ENCODE assay signal across 16 mouse cellular contexts in genomic region chr7:83633856-83634255, GRCm38 (mm10). TPM values are rescaled to one million over a fixed set of nuclear protein-coding genes. Genes with fewer than 3 reads are reported as not detected.
DNase-seq lines count a peak whose midpoint lies in the region; ATAC-seq and TF ChIP-seq lines count a peak whose summit lies in the region.
"Had no signal": no experiment of that assay in that cellular context is flagged by ENCODE, and none has a peak within 500 bp of the region (broad histone marks: within the 10 kb centered on the region; RNA-seq: fewer than 3 reads in every experiment).

No protein-coding gene starts in this region.

- no peak for TF ChIP-seq CTCF in CH12.LX (conservative IDR thresholded peaks at IDR 0.05 in 1 of 2, IDR thresholded peaks at IDR 0.05 in 1 of 2; ENCODE audit: low read depth in 2 of 2, low read length in 2 of 2)

- H3K4me1 ChIP-seq in heart, embryonic 16.5 days (ENCODE audit: control insufficient read depth, insufficient read depth, low read length): peaks cover 18% of the 10 kb centered on the region
- H3K4me1 ChIP-seq in CH12.LX (ENCODE audit: control insufficient read depth in 1 of 2, insufficient read depth in 2 of 2): peaks cover 20 to 72% of the 10 kb centered on the region in 2 experiments

- H3K4me2 ChIP-seq in heart, embryonic 16.5 days (ENCODE audit: low read depth, low read length): peak overlapping the region; percentile 82
- H3K4me2 ChIP-seq in CH12.LX (ENCODE audit: insufficient read depth, low read depth, poor library complexity, severe bottlenecking): peak overlapping the region; percentile 96

- H3K4me3 ChIP-seq in heart, embryonic 16.5 days (ENCODE audit: low read length): no peak overlapping the region
- peak overlapping the region; percentile 82 to 94 (median 85) for H3K4me3 ChIP-seq in CH12.LX (replicated peaks in 1 of 3; ENCODE audit: low read depth in 2 of 3, low read length in 2 of 3, poor library complexity in 1 of 3)
- H3K4me3 ChIP-seq: erythroblast, embryonic 14.5 days; hindbrain, embryonic 13.5 days had no signal

- H3K9ac ChIP-seq in heart, embryonic 16.5 days (ENCODE audit: low read length): no peak overlapping the region
- H3K9ac ChIP-seq in CH12.LX (ENCODE audit: insufficient read depth, low read depth): peak overlapping the region; percentile 77; the same call in 1 of the 2 replicates
- H3K9ac ChIP-seq: hindbrain, embryonic 13.5 days; lung, embryonic 15.5 days had no signal

- H3K27me3 ChIP-seq in heart, embryonic 16.5 days (ENCODE audit: control insufficient read depth, insufficient read depth, low read length): no peaks in the 10 kb centered on the region
- no peaks in the 10 kb centered on the region for H3K27me3 ChIP-seq in CH12.LX (replicated peaks)
- H3K27me3 ChIP-seq: hindbrain, embryonic 13.5 days; limb, embryonic 13.5 days; lung, embryonic 15.5 days had no signal

- TF ChIP-seq POLR2A in CH12.LX (IDR thresholded peaks at IDR 0.05; ENCODE audit: low read depth, low read length): no peak

- no peak overlapping the region for H3K27ac ChIP-seq in heart, embryonic 16.5 days (ENCODE audit: low read length)
- no peak overlapping the region for H3K27ac ChIP-seq in CH12.LX (ENCODE audit: insufficient read depth, low read depth)
- H3K27ac ChIP-seq: hindbrain, embryonic 13.5 days; limb, embryonic 13.5 days; lung, embryonic 15.5 days had no signal

- H3K79me2 ChIP-seq in CH12.LX (replicated peaks; ENCODE audit: control insufficient read depth, extremely low read depth, insufficient read depth, poor library complexity, severe bottlenecking): peaks cover 30% of the 10 kb centered on the region

- peaks cover 20% of the 10 kb centered on the region for H3K36me3 ChIP-seq in heart, embryonic 16.5 days (ENCODE audit: control insufficient read depth, insufficient read depth)
- peaks cover 37 to 50% of the 10 kb centered on the region in 2 experiments for H3K36me3 ChIP-seq in CH12.LX (replicated peaks in 1 of 2; ENCODE audit: control insufficient read depth in 1 of 2, insufficient read depth in 1 of 2, low read length in 1 of 2)
- H3K36me3 ChIP-seq: hindbrain, embryonic 13.5 days had no signal

- in situ Hi-C loops in CH12.LX (cut with MboI; ENCODE audit: low pct_ligation_motif_present, low pct_unique_long_range_greater_than_20kb, low sequenced_read_pairs): no loop called here

- no peaks in the 10 kb centered on the region for H3K9me3 ChIP-seq in heart, embryonic 16.5 days (replicated peaks; ENCODE audit: control insufficient read depth, low read length)
- no peaks in the 10 kb centered on the region for H3K9me3 ChIP-seq in CH12.LX (replicated peaks; ENCODE audit: low read length)
- H3K9me3 ChIP-seq: hindbrain, embryonic 13.5 days; limb, embryonic 13.5 days; lung, embryonic 15.5 days had no signal

- DNase-seq in cerebellum, adult 9-11 months: peak; percentile 64
- no peak for DNase-seq in cerebellum, adult 8-10 months
- no peak for DNase-seq in heart, postnatal 10 days
- DNase-seq in CH12.LX (ENCODE audit: extremely low read depth): no peak
- no peak for DNase-seq in right cerebral cortex, postnatal 14 days
- DNase-seq in left cerebral cortex, adult 8-10 months (ENCODE audit: low spot score in 2 of 2): no peak
- DNase-seq: adrenal gland, postnatal 10 days; kidney, postnatal 25 days; retina, postnatal 1 day had no signal

- TF ChIP-seq RAD21 in CH12.LX (IDR thresholded peaks at IDR 0.05; ENCODE audit: low read depth, low read length): no peak; the same call in 1 of the 2 replicates

- ATAC-seq in heart, embryonic 16.5 days (replicated peaks; ENCODE audit: extremely low read depth, insufficient read depth, low FRiP score): no peak
- peak; percentile 19 for ATAC-seq in granulocyte monocyte progenitor cell, adult 5-6 weeks (replicated peaks; ENCODE audit: poor library complexity, severe bottlenecking)
- ATAC-seq: forebrain, embryonic 14.5 days had no signal

- intact Hi-C loops in heart, postnatal 10 days (cut with DNase I): loop anchor here (2.0 kb wide), 1 partner anchor 17 kb away; no protein-coding TSS in a partner anchor

- peak; percentile 66; the same call in 1 of the 2 replicates for TF ChIP-seq EP300 in CH12.LX (IDR thresholded peaks at IDR 0.05; ENCODE audit: low read length)

- 83% methylated on average over 6 of the region's 6 CpGs for WGBS in heart, embryonic 16.5 days

- dilution Hi-C loops in CH12.LX (cut with MboI; ENCODE audit: extremely low pct_ligation_motif_present, extremely low pct_unique_long_range_greater_than_20kb, low sequenced_read_pairs): no loop called here

TF ChIP-seq in CH12.LX, 34 proteins besides CTCF, POLR2A, EP300 and RAD21:
- TF ChIP-seq SIN3A (IDR thresholded peaks at IDR 0.05; ENCODE audit: low read length) (peak; percentile 78), POLR2AphosphoS2 (IDR thresholded peaks at IDR 0.05; ENCODE audit: low read depth, low read length) (peak; percentile 58; the same call in 1 of the 2 replicates), USF2 (conservative IDR thresholded peaks at IDR 0.05; ENCODE audit: low read depth, low read length) (no peak), MAX (IDR thresholded peaks at IDR 0.05; ENCODE audit: low read length) (0 out of 2 replicates have a peak, but pooled peaks have one; percentile 34), MAZ (IDR thresholded peaks at IDR 0.05; ENCODE audit: low read depth, low read length) (no peak), MAFK (IDR thresholded peaks at IDR 0.05; ENCODE audit: insufficient replicate concordance, low read length) (no peak), TCF12 (IDR thresholded peaks at IDR 0.05; ENCODE audit: low read depth, low read length) (peak; percentile 78), ZC3H11A (IDR thresholded peaks at IDR 0.05; ENCODE audit: low read depth, low read length) (no peak), JUN (IDR thresholded peaks at IDR 0.05; ENCODE audit: insufficient read depth, low read depth, low read length) (peak; percentile 37; the same call in 1 of the 2 replicates), BHLHE40 (IDR thresholded peaks at IDR 0.05; ENCODE audit: low read depth, low read length) (no peak), KAT2A (IDR thresholded peaks at IDR 0.05; ENCODE audit: insufficient replicate concordance, low read length) (no peak), E2F4 (IDR thresholded peaks at IDR 0.05; ENCODE audit: insufficient replicate concordance, low read depth, low read length) (no peak), RCOR1 (conservative IDR thresholded peaks at IDR 0.05; ENCODE audit: low read depth, low read length) (no peak), IRF4 (IDR thresholded peaks at IDR 0.05; ENCODE audit: low read depth, low read length) (peak; percentile 59; the same call in 1 of the 2 replicates), MXI1 (IDR thresholded peaks at IDR 0.05; ENCODE audit: low read depth, low read length) (peak; percentile 53; the same call in 1 of the 2 replicates)

RNA-seq across cellular contexts. Expression of gene Stard5, which starts 2.1 kb away (rescaled TPM):
- 33.7 and 35.7 TPM in 2 replicates for polyA plus RNA-seq in heart, embryonic 16.5 days (2015; fragmentation: Nextera tagmentation; extraction: Ambion mirVana)
- total RNA-seq in heart, postnatal 10 days (2021): 10 to 100 TPM; 19.5 to 22.9 TPM
- 37.6 and 44.9 TPM in 2 replicates for total RNA-seq in CH12.LX (2012; rRNA removed)
- total RNA-seq in CH12.LX (2014; rRNA removed): 30.1 and 31.7 TPM in 2 replicates
- 33.1 and 39.2 TPM in 2 replicates for polyA plus RNA-seq in CH12.LX (2012; ENCODE audit: insufficient read length, low read depth)
- 9.7 and 17.4 TPM in 2 replicates for total RNA-seq in granulocyte monocyte progenitor cell, adult 5-6 weeks (2014; fragmentation: Nextera tagmentation)
- 8.5 and 10.7 TPM in 2 replicates for total RNA-seq in granulocyte monocyte progenitor cell, adult 5-6 weeks (2017)
- 10 to 100 TPM in 3 of 4 experiments, 1 to 10 TPM in 1; 9.2 to 12.9 (median 10.7) TPM for total RNA-seq in left cerebral cortex, adult 8-10 months (2022)

RNA-seq across cellular contexts. Expression of gene Tmc3, which starts 49.1 kb away (rescaled TPM):
- polyA plus RNA-seq in heart, embryonic 16.5 days (2015; fragmentation: Nextera tagmentation; extraction: Ambion mirVana): 0.99 and 1.4 TPM in 2 replicates
- 1 to 10 TPM; 1.8 to 1.9 TPM for total RNA-seq in heart, postnatal 10 days (2021)
- total RNA-seq in CH12.LX (2012; rRNA removed) (1.3 and 2.2 TPM in 2 replicates), CH12.LX (2014; rRNA removed) (1.2 and 1.3 TPM in 2 replicates)
- polyA plus RNA-seq in CH12.LX (2012; ENCODE audit: insufficient read length, low read depth): 2.3 and 3.0 TPM in 2 replicates
- not detected in 2 replicates for total RNA-seq in granulocyte monocyte progenitor cell, adult 5-6 weeks (2014; fragmentation: Nextera tagmentation)
- total RNA-seq in granulocyte monocyte progenitor cell, adult 5-6 weeks (2017): 0.04 TPM in 1 of 2 replicates, not detected in the other
- under 1 TPM; 0.17 to 0.67 (median 0.28) TPM for total RNA-seq in left cerebral cortex, adult 8-10 months (2022)
- polyA plus RNA-seq: erythroblast, embryonic 14.5 days had no signal
